Mouse (Mus musculus): ENCODE measurements around the gene Gm36210.

Gene Gm36210

DNA sequence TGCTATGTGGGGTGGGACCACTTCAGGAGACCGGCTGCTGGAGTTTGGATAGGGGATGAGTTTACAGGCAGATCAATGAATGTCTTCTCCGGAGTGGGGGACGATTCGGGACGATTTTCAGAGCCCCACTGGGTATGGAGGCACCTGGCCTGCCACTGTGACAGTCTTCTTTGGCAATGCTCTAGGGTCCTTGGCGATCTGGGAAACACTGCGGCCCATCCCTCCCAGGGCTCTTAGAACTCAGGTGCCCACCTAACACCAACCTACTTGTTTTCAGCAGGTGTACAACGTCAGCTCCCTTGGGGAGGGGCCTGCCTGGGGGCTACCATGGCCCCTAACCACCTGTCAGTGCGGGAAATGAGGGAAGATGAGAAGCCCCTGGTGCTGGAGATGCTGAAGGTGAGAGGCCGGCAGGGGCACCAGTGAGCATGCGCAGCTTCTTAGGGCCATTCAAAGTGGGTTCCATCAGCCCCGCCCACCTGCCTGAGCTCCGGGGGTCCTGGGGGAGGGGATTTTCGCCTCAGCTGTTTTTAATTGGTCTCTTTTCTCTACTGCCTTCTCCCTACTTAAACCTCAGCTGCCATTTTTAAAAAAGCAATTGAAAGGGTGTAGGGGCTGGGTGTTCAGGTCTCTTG lies 16.7 kb upstream of the Gm36210 start:
- no peak for DNase-seq (ENCODE audit: low spot score)

DNA sequence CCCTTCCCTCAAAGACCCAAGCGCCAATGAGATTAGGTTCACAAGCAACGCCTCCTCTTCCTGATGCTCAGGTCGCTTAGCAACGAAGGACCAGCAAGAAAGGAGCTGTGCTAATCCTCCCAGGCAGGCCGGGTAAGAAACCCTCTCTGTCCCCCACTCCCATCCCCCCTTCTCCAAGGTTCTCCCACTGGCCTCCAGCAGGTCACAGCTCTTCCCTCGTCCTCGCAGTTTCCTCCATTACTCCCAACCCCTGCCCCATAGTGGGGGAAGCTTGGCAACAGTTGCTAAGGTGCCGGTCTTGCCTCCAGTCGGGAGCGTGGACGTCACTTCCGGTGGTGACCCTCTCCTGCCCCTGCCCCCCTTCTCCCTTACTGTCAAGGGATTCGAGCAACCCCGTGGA lies 16.2 kb upstream of the Gm36210 start:
- DNase-seq (ENCODE audit: low spot score): no peak

DNA sequence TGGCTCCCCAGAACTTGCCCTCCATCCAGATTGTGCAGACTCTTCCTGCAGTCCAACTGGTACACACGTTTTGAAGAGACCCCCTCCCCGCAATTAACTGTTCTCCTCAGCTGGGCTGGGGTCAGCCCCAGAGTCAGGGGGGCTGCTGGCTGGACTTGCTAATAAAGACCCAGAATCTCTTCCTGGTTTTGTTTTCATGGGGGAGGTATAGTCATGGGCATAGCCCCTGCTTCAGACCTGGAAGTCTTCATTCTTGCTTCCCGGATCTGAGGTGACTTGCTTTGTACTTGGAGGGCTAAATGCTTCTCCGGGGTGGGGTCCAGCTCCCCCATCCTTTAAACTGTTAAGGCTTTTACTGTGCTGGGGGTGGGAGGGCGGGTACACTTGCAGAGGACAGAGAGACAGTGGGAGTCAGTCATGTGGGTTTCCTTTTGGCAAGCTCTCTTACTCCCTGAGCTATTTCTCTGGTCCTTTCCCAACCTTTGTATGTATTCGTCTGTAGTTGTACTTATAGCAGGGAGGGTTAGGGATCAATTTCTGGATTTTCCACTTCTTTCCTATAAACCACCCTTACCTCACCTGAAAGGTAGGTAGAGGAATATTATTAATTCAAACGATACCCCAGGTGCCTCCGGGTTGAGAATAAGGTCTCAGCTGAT lies 15.6 kb upstream of the Gm36210 start, which contains the start of gene Nat14:
TSS of gene Nat14 (plus strand) at position 205 of the 659 bp plus-strand sequence.
- no peak for DNase-seq (ENCODE audit: low spot score)

DNA sequence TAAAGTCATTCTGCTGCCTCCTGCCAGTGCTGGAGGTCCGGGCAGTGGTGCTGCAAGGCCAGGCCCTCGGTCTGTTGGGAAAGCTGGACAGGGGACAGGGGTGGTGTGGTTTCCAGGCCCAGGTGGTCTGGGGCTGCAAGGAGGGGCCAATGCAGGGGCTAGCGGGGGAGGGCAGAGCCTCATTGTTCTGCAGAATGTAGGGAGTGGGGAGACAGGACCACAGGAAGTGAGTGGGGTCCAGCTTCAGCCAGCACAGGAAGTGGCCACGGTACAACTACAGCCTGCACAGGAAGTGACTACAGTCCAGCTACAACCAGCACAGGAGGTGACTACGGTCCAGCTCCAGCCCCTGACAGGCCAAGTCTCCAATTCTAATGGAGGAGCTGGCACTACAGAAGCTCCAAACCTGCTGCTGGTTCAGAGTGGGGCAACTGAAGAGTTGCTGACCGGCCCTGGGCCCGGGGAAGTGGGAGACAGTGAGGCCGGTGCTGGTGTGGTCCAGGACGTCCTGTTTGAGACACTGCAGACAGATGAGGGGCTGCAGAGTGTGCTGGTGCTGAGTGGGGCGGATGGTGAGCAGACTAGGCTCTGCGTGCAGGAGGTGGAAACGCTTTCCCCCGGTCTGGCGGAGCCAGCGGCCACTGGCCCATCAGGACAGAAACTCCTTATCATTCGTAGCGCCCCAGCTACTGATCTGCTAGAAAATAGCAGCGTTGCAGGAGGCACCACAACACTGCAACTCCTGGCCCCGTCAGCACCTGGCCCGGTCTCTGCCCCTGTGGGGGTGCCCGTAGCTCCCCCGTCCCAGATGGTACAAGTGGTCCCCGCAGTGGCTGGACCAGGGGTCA lies 14.9 kb upstream of the Gm36210 start:
- no peak for DNase-seq (ENCODE audit: low spot score)

DNA sequence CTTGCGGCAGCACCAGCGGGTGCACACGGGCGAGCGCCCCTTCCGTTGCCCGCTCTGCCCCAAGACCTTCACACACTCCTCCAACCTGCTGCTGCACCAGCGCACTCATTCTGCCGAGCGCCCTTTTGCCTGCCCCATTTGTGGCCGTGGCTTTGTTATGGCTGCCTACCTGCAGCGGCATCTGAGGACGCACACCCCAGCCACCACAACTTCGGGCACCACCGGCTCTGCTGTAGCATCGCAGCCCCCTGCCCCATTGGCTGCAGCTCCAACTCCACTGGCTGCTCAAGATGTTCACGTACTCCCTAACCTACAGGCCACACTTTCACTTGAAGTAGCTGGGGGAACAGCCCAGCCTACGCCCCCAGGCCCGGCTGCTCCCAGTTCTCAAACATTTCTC lies 14.2 kb upstream of the Gm36210 start:
- DNase-seq (ENCODE audit: low spot score): no peak

DNA sequence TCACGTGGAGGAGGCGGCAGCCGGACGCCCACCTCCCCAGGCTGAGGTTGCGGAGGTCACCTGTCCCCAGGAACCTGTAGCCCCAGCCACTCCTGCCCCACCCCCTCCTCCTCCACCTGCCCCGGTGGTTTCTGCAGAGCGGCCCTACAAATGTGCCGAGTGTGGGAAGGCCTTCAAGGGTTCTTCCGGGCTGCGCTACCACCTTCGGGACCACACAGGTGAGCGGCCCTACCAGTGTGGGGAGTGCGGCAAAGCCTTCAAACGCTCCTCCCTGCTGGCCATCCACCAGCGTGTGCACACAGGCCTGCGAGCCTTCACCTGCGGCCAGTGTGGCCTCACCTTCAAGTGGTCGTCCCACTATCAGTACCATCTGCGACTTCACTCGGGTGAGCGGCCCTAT lies 13.7 kb upstream of the Gm36210 start:
- DNase-seq (ENCODE audit: low spot score): no peak

DNA sequence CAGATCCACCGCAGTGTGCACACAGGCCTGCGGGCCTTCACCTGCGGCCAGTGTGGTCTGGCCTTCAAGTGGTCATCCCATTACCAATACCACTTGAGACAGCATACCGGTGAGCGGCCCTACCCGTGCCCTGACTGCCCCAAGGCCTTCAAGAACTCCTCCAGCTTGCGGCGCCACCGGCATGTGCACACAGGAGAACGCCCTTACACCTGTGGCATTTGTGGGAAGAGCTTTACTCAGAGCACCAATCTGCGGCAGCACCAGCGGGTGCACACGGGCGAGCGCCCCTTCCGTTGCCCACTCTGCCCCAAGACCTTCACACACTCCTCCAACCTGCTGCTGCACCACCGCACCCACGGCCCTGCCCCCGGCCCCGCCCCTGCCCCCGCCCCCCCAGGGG lies 12.8 kb upstream of the Gm36210 start:
- no peak for DNase-seq (ENCODE audit: low spot score)

DNA sequence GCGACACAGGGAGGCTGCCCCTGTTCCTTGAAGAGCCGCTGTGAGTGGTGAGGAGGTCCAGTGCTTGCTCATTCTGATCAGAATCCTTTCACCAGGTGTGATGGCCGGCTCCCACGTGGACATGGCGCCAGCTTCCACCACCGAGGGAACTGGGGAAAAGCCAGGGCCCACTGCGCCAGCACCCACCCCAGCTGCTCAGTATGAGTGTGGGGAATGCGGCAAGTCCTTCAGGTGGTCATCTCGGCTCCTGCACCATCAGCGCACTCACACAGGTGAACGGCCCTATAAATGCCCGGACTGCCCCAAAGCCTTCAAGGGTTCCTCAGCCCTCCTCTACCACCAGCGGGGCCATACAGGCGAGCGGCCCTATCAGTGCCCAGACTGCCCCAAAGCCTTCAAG lies 12.4 kb upstream of the Gm36210 start:
- no peak for DNase-seq (ENCODE audit: low spot score)

DNA sequence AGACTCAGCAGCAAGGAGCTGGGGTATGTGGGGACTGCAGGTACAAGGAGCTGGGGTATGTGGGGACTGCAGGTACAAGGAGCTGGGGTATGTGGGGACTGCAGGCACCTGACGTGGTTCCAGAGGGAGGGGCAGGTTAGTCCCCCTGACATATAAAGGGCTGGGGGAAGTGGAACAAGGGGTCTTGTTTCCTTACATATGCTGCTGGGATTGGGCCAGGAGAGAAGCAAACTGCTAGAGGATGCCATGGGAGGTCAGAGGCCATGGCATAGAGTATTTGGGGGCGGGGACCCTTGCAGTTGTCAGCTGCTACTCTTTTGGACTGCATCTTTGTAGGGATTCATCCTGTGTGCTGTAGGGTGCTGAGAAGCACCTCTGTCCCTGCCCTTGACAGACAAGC lies 11.2 kb upstream of the Gm36210 start:
- DNase-seq (ENCODE audit: low spot score): no peak

DNA sequence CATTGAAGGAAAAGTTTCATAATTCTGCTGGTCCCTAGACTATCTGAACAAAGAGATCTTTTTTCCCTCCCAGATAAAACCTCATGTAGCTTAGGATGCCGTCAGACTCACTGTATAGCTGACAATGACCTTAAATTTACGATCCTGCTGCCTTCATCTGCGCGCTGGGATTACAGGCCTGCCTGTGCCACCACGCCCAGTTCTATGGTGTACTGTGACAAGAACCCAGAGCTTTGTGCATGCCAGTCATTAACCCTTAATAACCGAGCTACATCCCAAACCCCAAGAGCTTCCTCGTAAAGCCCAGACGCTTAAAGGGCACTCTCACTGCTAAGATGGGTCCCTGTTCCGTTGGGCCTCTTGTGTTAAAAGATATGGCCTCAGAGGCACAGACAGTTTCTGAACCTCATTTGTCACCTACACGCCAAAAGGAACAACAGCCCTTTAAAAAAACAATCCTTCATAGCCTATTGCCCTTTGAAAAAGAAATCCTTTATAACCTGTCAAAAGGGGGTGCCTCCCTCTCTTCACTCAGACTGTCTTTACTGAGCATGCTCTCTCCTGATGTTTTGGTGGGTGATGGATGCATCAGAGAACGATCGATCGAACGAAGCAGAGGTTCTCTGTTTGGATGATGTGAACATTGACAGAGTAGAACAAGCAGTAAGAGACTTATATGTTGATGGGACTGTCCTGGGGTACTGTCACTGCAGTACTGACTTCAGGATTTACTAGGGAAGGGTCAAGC lies 9.5 kb upstream of the Gm36210 start:
- no peak for DNase-seq (ENCODE audit: low spot score)

DNA sequence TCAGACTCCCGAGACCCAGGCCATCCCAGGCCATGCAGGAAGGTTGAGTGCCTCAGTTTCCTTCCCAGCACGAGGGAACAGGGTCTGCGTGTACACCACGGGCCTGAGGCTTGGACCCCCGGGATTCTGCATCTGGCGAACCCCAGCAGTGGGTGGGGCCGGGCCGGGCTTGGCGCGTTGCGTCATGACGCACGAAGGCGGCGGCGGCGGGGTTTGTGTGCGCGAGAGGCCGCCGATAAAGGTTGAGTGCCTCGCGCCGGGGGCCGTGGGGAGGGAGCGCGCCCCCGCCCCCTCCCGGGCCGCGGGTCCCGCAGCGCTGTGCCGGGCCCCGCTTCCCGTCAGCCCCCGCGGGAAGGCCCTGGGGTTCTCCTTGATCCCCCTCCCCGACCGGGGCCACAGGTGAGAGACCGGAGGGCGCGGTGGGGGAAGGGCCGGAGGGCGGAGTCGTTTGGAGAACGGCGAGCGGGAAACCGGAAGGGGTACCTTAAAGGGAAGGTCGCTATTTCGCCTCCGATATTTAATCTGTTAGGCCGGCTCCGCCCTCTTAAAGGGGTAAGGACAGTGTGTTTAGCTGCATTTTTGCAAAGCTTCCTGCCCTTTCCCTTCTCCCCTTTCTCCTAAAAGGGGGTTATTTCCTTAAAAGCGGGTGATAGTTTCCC lies 8.8 kb upstream of the Gm36210 start, which contains the start of gene Zfp628:
TSS of gene Zfp628 (plus strand) at position 211 of the 659 bp plus-strand sequence.
- DNase-seq (ENCODE audit: low spot score): peak; percentile 96

DNA sequence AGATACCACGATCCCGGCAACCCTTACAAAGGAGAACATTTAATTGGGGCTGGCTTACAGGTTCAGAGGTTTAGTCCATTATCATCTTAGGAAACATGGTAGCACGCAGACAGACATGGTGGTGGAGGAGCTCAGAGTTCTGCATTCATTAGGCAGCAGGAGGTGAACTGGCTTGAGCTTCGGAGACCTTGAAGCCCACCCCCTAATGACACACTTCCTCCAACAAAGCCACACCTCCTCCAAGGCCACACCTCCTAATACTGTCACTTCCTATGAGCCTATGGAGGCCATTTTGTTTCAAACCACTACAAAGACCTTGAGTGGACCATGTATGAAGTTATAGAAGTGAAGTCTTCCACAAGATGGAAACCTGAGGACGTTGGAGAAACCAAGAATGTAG lies 5.9 kb upstream of the Gm36210 start:
- no peak for DNase-seq (ENCODE audit: low spot score)

DNA sequence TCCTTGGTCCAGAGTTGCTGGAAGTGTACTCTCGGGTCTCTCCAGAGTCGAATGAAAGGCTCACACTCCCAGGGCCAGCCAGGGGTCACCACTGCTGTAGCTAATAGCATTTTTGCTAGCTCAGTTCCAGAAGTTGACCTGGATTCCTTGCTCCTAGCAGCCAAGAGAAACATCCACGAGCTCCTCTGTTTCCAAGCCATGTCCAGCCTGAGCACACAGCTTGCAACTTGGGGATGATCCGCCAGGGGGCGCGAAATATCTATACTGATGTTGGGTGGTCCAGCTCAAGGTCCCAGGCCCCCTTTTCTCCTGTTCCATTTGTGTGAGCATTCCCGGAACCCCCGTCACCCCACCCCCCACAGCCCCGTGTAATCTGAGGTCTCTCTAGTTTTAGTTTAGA lies 5.2 kb upstream of the Gm36210 start:
- DNase-seq (ENCODE audit: low spot score): no peak

DNA sequence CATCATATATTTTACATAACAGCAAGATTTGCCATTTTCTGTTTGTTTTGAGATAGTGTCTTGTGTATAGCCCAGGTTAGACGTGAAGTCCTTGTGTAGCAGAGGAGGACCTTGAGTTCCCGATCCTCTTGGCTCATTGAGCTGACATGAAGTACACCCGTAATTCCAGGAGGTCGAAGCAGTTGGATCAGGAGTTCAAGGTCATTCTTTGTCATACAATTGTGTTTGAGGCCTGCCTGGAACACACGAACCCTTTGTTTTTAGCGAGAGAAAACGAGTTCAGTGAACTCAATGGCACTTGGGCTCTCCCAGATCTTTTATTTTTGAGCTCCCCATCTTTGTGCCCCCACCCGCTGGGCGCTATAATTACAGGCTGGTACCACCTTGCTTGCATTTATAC lies 3.9 kb downstream of the Gm36210 start:
- no peak for DNase-seq (ENCODE audit: low spot score)

DNA sequence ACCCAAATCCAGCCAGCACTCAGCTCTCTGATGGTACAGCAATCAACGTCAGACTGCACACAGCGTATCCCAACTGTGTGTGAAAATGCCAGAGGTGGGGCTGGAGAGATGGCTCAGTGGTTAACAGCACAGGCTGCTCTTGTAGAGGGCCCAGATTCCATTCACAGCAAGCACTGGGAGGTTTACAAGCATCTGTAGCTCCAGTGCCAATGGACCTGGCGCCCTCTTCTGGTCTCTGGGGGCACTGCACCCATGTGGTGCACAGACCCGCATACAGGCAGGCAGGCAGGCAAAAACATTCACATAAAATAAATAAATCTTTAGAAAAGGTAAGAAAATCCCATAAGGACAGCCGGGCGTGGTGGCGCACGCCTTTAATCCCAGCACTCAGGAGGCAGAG lies 5.1 kb downstream of the Gm36210 start:
- peak; percentile 46 for DNase-seq (ENCODE audit: low spot score)

DNA sequence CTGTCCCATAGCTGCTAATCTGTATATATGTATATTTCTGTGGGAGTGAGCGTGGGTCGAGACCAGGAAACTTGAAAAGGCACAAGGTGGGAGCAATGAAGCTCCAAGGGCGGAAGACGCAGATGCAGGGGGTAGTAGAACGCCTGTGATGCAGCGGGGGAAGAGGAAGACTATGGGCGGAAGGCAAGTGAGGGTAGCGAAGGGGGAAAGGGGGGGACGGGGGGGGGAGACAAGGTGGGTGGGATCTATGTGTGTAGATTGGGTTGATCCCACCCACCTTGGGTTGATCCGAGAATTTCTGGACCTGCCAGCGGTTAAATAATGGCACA lies 5.8 kb downstream of the Gm36210 start:
- DNase-seq (ENCODE audit: low spot score): no peak

DNA sequence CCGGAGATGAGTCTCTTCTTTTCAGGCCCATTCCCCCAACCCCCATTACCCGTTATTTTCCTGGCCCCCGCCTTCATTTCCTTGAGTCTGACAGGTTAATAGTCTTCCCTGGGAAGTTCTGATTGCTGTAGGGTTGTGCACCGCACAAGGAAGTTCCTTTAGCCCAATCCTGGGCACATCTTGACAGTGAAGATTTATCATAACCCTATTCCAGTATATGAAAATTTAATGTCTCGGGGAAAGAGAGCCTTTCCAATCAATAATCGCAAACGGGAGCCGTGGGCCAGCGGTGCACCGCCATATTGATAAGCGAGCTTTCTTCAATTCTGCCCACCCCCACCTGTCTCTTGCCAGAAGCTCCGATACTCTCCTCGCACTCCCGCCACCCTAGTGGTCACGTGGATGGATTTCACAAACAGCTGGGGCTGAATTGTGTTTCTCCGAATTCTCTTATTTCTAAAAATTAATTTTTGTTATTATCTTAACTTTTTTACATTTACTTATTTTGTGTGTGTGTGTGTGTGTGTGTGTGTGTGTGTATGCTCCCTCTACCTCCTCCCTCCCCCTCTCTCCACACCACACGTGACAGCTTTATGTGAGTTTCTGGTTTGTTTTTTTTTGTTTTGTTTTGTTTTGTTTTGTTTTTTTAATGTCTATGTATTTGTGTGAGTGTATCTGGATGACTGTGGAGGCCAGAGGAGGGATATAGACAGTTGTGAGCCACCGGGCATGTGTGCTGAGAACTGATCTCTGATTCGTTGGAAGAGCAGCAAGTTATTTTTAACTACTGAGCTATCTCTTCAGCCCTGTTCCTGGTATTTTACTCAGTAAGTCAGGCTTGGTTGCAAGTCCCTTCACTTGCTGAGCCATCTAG lies 6.4 kb downstream of the Gm36210 start:
- DNase-seq (ENCODE audit: low spot score): no peak

DNA sequence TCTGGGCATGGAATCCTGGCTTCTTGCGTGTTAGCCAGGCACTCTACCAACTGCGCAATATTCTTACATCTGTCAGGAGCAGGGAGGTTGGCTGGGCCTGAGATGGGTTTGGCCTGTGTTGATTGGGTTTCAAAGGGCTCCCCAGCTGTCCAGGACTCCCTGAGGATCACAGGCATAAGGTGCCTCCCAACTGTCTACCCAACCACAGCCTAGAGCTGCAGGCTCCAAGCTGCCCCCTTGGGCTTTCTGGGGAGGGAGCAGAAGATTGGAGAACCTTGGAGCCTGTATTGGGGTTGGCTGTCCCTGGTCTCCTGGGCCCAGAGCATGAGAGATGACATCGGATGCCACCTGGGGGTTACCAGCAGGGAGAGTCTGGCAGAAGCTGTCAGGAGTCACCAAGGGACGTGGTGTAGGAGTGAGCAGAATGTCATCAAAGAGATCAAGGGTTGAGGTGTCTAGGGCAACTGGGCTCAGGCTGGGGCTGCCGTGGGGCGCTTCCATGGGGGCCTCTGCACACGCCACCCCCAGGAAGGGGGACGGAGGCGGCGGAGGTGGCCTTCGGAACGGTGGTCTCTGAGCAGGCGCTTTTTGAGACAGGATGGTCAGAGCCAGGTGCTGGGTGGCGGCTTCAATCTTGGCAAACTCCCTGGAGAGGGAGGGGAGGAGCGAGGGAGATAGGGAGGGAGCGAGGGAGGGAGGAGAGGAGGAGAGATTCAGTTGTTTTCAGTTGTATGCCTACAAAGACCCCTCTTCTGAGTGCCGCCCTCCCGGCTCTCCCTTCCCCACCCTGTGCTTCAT lies 7.3 kb downstream of the Gm36210 start:
- no peak for DNase-seq (ENCODE audit: low spot score)

DNA sequence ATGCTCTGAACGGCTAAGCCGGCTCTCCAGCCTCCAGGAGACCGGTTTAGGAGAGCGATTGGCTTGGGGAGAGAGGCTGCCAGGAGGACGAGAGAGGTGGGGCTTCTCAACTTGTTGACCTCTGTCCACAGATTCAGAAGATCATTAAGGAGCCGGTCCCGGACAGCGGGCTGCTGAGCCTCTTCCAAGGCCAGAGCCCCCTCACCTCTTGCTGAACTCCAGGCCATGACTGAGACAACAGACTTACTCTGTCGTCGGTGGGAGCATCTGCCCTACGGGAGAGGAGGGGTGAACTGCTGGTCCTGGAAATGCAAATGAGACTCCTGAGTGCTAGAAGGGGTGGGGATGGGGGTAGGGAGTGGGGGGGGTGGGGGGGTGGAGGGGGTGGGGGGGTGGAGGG lies 11.1 kb downstream of the Gm36210 start:
- no peak for DNase-seq (ENCODE audit: low spot score)

DNA sequence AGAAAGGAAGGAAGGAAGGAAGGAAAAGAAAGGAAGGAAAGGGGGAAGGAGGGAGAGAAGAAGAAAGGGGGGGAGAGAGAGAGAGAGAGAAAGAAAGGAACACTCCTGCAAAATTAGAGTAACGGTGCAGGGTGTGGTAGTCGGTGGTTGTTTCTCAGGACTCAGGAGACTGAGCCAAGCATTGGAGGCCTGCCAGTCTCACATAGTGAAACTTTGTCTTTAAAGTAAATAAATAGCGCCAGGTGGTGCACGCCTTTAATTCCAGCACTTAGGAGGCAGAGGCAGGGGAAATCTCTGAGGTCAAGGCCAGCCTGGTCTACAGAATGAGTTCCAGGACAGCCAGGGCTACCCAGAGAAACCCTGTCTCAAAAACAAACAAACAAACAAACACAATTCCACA lies 19.6 kb downstream of the Gm36210 start:
- no peak for DNase-seq (ENCODE audit: low spot score)

Measured in c-Kit-positive CD71-positive TER-119-positive erythroid progenitor cells, embryonic 14.5 days (primary cell).